Mouse (Mus musculus) telencephalon, adult 2 months (tissue): ENCODE measurements around the gene Cse1l.

ENCODE experiments used
- DNase-seq: peaks from one replicate; pipeline ENCODE4 v3.0.0-alpha.2; 2011; ENCODE audit warnings: low read depth, low spot score

Gene Cse1l

DNA sequence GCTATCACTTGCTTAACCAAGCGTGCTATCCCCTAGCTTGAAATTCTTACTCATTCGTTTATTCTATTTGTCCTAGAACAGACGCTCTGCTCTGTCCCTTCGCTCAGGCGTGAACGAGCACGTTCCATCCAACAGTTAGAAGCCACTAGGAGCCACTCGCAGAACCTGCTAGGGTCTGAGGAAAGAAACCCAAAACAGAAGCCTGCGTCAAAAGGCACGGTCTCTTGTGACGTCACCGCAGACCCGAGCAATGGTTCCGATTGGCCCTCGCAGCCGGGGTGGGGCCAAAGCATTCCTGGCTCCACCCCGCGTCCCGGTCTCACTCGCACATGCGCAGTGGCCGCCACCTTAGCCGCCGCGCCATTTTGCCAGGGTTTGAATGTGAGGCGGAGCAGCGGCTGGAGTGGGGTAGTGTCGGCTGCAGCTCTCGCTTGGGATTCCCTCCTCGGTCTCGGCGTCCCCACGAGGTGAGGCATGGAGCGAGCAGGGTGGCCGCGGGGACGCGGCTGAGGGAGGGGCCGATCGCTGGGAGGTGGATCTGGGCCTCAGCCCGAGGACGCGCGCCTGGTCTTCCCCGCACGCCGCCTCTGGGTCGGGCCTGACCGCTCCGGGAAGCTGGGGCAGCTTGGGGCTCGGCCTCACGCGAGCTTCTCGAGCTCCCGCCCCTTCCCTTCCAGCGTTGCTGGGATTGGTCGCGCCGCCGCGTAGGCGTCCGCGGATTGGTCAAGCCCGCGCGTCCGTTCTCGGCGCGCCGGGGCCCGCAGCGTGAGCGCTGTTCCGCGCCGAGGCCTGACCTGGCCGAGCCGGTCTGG lies at the start of gene Cse1l:
Gene Cse1l, plus strand, starts transcription at position 330 of the 812 bp plus-strand sequence.
- peak; percentile 93 for DNase-seq

DNA sequence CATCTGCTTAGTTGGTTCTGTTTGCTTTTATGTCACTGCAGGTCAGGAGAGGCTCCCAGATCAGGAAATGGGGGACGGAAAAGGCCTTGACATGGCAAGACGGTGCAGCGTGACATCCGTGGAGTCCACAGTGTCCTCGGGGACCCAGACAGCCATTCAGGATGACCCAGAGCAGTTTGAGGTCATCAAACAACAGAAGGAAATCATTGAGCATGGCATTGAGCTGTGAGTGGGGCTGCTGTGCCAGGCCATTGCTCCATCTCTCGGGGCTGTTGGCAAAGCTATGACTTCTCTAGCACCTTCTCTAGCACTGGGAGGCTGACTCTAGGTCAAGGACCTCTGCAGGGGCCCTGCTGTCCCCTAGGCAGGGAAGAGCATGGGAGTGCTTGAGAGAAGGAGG lies 49.5 kb upstream of the Cse1l start:
- DNase-seq = no peak

DNA sequence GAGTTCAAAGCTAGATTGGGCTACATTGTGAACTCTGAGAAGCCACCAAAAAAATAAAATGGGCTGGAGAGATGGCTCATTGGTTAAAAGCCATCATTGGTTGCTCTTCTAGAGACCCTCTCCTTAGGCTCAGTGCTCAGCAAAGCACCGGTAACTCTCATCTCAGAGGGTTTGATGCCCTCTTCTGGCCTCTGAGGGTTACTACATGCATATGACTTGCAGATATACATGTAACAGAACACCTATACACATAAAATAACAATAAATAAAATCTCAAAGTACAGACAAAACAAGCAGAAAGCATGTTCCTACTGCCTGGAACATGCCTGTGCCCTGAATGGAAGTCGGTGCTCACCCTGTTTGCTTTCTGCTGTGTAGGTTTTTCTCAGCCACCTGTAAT lies 48.7 kb upstream of the Cse1l start:
- no peak for DNase-seq

DNA sequence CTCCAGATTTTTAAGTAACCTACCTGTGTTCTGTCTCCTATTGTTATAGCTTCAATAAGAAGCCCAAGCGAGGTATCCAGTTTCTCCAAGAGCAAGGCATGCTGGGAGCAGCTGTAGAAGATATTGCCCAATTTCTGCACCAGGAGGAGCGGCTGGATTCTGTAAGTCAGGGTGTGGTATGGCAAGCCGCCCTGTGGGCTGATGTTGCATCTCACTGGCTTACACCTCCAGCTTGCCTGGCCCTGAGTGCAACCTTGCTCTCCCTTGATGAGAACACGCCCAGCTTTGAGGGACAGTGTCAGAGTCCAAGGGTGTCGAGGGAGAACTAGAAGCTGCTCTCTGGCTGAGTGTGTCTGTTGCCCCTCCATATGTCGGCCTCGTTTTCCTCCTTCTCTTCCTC lies 46.6 kb upstream of the Cse1l start:
- no peak for DNase-seq

DNA sequence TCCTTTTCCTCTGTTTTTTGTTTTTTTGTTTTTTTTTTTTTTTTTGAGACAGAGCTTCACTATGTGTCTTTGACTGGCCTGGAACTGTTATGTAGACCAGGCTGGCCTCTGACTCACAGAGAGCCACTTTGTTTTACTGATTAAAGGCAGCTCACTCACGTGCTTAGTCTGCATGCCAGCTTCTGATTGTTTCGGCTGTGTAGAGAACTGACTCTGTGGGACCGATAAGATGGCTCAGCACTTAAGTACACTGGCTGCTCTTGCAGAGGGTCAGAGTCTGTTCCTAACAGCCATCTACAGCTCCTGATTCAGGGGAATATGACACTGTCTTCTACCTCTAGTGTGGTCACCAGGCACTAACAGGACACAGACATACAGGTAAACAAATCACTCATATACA lies 43.3 kb upstream of the Cse1l start:
- DNase-seq = no peak

DNA sequence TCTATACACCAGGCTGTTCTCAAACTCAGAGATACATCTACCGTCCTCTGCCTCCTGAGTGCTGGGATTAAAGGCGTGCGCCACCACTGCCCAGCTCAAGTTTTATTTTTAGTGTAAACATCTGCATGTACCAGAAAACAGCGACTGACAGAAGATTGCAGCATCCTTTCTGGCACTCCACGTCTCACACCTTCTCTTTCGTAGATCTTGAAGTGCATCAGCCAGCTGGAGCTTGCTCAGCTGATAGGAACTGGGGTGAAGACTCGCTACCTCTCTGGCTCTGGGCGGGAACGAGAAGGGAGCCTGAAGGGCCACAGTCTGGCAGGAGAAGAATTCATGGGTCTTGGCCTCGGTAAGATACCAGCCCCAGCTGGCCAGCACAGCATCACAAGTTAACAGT lies 40.4 kb upstream of the Cse1l start:
- no peak for DNase-seq

DNA sequence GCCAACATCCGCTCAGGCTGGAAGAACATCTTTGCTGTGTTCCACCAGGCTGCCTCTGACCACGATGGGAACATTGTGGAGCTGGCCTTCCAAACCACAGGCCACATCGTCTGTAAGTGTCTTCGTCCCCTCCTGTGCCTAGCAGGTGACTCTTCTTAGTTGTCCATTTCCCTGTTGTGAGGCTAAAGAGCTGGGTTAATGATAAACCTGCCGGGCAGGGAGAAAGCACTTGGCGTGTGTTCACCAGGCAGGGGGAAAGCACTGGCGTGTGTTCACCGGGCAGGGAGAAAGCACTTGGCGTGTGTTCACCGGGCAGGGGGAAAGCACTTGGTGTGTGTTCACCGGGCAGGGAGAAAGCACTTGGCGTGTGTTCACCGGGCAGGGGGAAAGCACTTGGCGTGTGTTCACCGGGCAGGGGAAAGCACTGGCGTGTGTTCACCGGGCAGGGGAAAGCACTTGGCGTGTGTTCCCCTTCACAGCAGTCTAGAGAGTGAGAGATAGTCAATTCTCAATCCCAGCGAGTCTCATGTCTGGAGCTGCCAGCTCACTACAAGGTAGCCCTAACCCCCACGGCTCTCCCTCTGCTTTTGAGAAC lies 35.5 kb upstream of the Cse1l start:
- no peak for DNase-seq

DNA sequence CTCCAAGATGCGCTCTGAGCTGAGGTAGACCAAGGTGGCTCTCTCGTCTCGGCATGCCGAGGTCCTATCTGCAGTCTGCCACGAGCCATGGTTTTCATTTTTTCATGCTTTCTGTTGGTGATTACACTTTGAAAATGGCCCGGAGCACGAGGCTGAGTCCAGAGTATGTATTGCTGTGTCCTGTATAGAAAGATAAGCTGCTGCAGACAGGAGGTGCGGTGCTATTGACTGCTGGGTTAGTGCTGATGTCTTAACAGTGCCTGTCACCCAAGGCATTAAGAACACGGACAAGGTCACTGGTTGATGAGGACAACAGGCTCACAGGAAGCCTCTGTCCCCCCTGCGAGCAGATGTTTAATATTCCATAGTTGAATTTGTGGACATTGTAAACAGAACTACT lies 34.9 kb upstream of the Cse1l start:
- no peak for DNase-seq

DNA sequence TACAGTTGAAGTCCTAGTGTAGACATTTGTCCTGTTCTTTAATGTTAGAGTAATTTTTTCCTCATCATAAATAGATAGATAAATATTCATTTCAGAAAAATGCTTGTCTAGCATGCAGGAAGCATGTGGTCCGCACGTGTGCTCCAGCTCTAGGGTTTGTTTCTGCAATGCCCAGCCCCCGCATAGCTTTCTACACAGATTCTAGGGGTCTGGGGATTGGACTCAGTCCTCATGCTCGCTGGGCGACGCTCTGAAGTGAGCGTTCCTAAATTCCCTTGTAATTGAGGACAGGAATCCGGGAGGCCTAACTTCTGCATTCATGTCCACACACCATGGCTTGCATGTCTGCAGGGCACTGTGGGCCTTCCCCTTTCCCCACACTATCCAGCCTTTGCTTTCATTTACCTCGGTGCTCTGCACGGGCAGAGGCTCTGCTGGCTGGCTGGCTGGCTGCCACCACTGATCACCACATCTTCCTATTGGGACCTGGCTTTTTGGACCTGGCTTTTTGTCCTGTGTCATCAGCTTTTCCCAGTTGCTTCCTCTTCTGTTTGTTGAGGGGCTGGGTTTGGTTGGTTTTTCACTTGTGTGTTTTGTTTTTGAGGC lies 31.1 kb upstream of the Cse1l start:
- no peak for DNase-seq

DNA sequence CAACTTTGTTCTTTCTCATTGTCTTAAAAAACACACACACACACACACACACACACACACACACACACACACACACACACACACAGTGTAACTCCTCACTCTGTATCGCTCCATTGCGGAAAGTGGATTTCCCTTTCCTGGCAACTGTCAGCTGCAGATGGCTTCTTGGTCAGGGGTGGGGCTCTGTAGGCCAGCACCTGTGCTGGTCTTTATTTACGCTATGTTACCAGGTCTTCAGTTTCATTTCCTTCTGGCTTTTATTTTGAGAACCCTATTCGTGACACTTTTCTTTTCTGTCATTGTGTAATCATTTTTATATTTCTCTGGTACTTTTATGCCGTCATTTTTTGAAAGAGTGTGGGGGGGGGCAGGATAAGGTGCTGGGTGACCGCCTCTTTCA lies 30.3 kb upstream of the Cse1l start:
- DNase-seq = no peak

DNA sequence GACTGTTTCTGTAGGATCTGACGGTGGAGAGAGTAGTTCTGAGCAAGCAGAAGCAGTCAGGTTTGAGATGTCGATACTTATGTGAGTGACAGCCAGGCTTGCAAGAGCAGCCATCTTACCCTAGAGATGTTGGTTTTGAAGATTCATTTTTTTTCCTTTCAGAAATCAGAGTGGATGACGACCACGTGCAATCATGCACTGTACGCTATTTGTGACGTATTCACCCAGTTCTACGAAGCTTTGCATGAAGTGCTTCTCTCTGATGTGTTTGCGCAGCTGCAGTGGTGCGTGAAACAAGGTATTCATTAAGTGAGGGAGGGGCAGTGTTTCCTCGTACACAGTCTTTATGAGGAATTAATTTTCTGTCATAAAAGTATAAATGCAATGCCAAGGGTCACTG lies 29.5 kb upstream of the Cse1l start:
- no peak for DNase-seq

DNA sequence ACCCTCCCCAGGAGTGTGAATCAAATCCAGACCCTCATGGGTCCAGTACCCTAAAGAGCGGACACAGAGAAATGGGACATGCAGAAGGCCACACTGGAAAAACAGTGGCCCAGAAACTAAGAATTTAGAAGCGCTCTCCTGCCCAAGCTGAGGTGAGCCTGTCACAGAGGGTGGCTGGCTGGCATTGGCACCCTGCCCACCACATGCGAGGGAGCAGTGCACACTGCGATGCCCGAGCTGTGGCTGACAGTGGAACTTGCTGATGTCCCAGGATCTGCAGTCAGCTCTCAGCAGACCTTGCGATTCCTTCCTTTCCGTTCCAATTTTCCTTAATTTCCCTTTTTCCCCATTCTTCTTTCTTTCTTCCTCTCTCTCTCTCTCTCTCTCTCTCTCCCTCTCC lies 20.8 kb upstream of the Cse1l start:
- no peak for DNase-seq

DNA sequence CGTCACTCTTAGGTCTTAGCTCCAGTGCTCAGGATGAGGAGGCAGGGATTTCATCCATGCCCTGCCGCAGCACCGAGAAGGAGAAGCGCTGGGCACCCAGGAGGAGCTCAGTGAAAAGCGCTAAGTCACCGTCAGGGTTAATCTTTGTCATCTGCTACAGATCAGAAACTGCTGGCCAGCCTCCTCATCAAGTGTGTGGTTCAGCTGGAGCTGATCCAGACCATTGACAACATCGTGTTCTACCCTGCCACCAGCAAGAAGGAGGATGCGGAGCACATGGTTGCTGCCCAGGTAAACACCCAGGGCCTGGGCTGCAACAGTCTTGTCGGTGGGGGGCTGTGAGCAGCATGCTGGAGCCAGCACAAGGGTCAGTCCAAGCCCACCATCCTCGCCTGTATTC lies 20.2 kb upstream of the Cse1l start:
- no peak for DNase-seq

DNA sequence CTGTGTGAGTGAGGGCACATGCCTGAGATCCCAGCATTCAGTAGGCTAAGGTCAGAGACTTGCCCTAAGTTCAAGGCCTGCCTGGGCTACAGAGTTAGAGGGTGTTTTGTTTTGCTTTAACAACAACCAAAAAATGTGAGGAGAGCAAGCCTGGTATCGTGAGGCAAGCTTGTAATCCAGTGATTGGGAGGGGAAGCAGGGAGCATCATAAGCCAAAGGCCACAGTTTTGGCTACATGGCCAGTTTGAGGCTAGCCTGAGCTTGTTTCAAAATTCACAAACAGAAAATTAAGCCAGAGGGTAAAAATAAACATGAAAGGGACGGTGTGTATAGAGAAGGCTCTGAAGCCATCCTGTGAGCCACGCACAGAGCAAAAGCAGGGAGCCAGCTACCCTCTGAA lies 19.6 kb upstream of the Cse1l start:
- DNase-seq = no peak

DNA sequence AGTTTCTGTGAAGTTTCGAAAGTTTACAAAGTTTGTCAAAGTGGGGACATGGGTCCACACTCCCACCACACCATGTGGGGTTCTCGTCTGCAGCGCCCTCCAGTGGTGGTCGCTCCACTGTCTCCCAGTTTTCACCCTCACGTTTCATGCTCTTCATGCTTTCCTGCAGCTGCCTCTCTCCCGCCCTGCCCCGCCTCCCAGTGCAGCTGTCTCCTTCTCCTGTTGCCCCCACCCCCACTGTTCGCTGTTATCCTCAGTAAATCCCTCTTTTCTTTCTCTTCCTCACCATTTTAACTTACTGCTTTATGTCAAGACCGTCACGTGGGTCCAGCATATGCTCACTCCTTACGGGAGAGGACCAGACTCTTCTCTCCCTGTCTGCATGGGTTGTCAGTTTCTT lies 18.0 kb upstream of the Cse1l start:
- DNase-seq = no peak

DNA sequence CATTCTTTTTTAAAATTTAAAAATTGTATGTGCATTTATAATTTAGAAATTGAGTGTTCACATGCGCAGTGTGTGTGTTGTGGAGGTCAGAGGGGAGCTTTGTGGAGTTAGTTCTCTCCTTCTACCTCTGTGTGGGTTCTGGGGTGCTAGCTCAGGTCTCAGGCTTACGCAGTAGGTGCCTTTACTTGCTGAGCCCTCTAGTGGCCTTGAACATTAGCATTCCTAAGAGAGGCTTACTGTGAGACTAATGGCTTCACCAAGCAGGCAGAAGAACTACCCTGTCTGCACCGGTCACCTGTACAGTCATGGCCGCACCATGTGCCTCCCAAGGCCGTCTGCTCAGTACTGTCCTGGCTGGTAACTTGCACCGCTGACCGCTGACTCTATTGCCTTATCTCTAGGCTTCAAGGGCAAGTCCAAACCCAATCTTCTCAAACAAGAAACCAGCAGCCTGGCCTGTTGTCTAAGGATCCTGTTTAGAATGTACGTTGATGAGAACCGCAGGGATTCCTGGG lies 14.4 kb upstream of the Cse1l start:
- DNase-seq = no peak

DNA sequence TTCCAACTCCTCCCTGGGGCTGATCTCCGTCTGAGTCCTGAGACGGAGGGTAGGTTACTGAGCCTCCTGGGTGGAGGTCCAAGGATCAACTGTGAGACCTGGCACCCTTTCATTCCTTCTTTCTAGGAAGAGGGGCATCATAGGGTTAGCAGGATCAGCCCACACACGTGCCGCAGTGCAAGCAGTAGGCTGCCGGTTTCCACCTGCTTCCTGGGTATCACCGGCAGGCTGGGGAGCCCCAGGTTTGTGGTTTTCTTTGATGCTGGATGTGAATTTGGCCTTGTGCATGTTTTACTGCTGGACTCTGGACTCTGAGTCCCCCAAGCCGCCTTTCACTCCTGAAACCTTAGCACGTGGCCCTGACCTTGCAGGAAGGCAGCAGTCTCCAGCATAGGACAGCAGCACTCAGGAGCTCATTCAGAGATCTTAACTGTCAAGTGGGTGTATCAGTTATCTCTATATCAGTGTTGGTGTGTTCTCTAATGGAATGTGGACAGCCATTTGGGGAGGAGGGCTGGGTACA lies 13.6 kb upstream of the Cse1l start:
- DNase-seq = no peak

DNA sequence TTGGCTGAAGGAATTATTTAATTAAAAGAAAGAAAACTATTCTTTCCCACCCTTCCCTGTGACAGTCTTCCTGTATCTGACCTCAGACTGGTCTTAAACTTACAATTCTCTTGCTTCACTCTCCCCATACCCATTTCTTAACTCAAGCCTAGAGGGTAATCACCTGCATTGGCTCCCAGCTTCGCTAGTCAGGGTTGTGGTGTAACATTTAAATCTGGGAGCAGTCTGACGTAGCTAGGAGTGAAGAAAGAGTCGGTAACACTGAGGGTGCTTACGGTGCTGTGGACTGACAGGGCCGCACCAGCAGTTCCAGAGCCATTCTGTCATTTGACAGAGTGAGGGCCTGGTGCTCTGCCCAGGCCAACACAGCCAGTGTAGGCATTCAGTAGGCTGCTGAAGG lies 12.8 kb upstream of the Cse1l start:
- no peak for DNase-seq

DNA sequence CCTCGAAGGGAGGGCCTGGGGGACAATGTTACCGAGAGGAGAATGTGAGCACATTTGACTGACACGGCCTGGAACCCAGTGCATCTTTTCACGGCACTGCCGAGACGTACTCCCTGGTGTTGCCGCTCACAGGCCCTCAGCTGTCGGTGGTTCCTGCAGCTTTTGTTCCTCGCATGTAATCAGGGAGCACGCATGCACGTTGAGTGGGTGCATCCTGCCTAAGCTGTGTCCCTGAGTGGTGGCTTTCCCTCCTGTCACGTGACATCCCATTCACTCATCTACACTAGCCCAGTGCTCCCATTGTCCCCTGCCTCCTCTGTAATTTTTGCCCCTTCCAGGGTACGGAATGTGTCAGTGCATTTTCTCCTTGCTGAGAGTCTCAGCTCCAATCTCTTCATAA lies 9.5 kb upstream of the Cse1l start:
- no peak for DNase-seq

DNA sequence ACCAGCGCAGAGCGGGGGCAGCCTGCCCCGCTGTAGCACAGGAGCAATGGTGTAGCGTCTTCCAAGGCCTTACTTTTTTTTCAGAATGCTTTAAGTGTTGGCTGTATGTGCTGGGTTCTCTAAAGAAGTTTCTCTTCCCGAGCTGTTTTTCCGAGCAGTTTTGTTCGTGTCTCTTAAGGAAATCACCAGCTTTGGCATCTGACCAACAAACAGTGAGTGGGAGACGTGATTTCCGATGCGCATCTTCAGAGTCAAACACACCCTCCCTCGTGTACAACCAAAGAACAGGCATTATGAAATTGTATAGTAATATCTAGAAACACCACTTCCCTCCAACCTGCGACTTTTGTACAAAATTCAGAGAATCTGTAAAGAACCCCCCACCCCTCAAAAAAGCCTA lies 8.9 kb upstream of the Cse1l start:
- DNase-seq = no peak

DNA sequence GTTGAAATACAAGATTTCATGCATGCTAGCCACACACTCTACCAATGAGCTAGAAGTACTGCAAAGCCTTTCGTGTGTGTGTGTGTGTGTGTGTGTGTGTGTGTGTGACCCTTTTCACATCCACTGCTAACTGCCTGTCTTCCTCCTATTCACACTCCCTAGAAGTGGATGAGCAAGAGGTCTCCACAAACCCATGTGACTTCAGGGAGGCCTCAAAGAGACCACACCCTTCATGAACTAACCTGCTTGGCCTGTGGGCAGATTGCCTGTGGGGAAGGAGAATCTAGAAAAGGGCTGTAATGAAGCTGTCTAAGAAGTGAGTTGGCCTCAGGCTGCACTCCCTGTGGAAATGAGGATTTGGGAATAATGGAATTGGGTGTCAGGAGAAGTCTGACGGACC lies 6.7 kb upstream of the Cse1l start:
- no peak for DNase-seq

DNA sequence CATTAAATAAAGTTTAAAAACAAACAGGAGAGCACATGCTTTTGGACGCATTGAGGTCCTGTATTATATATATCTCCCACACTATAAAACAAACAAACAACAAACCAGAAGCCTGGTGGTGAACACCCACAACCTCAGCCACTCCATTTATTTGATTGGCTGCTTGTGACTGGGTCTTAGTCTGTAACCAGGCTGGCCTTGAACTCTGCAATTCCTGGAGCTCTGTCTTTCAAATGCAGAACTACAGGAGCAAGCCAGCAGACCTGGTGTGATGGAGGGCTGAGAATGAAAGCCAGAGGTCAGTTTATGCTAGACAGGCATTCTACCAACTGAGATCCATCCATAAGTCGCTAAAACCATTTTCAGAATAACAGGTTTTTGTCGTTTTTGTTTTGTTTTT lies 6.1 kb upstream of the Cse1l start:
- DNase-seq = no peak
